Mouse (Mus musculus): ENCODE results near the gene Eipr1. TPM values are rescaled to one million over a fixed set of nuclear protein-coding genes. Genes with fewer than 3 reads are reported as not detected.
"Not testable (repeated sequence)": the region's sequence is repeated elsewhere in the genome, so short reads cannot be mapped to it uniquely, and the experiment has no call there.

The Eipr1 gene
- polyA plus RNA-seq, 1 experiment = 25.9 TPM

DNA sequence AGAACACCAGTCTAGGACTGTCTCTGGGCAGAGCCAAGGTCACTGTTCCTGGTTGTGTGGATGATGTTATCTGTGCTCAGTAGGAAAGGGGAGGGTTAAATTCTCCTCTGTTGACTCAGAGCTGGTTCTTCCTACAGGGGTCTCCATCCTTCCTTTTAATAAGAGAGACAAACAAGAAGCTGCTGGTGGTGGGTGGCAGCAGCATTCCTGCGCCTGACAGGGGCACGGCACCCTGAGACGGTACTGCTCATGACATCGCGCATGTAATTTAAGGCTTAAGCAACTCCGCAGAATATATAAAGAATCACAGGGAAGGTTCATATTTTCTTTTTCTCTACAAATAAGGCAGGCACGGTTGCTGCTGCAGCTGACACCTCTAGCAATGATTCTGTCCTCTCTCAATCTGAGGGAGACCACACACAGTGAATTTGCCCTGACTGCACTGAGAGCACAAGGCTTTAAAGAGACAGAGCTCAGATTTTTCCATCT lies 155.2 kb downstream of the Eipr1 start:
- TF ChIP-seq CTCF (conservative IDR thresholded peaks at IDR 0.05; ENCODE audit: insufficient read depth, insufficient read length, low read depth, low read length) (no peak), POLR2A (IDR thresholded peaks at IDR 0.05; ENCODE audit: low read depth, low read length) (no peak)
- no peak for DNase-seq
- no peaks in the 10 kb centered on the region for H3K4me1 ChIP-seq (ENCODE audit: control insufficient read depth, insufficient read depth, low read length)
- WGBS = 25% methylated on average over 7 of the region's 7 CpGs
- H3K36me3 ChIP-seq (ENCODE audit: control insufficient read depth, insufficient read depth, low read length) = no peaks in the 10 kb centered on the region
- H3K27ac ChIP-seq (ENCODE audit: insufficient read depth, low read depth, low read length) = no peak overlapping the region
- no peaks in the 10 kb centered on the region for H3K27me3 ChIP-seq (replicated peaks; ENCODE audit: control insufficient read depth, insufficient read depth, low read length)
- no peak overlapping the region for H3K4me3 ChIP-seq (ENCODE audit: insufficient read depth, low read depth, low read length)

DNA sequence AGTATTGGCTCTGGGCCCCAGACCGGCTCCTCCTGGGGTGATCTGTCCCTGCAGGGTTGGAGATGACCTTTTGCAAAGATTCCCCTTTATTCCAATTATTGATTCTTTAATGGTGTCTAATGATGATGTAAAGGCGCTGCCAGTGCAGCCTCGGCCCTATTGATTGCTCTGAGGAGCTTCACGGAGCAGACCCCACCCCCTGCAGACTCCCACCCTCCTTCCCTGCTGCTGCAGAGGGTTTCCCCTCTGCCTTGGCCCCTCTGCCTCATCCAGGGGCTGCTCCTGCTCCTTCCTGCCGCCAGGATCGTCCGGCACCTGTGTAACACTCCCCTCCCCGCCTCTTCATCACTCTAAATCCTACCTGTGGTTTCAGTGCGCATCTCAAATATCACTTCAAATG lies 156.2 kb downstream of the Eipr1 start:
- WGBS = 62% methylated on average over 9 of the region's 9 CpGs
- H3K36me3 ChIP-seq (ENCODE audit: control insufficient read depth, insufficient read depth, low read length) = no peaks in the 10 kb centered on the region
- no peaks in the 10 kb centered on the region for H3K4me1 ChIP-seq (ENCODE audit: control insufficient read depth, insufficient read depth, low read length)
- TF ChIP-seq CTCF (conservative IDR thresholded peaks at IDR 0.05; ENCODE audit: insufficient read depth, insufficient read length, low read depth, low read length) (no peak), POLR2A (IDR thresholded peaks at IDR 0.05; ENCODE audit: low read depth, low read length) (no peak)
- no peak for DNase-seq
- H3K27me3 ChIP-seq (replicated peaks; ENCODE audit: control insufficient read depth, insufficient read depth, low read length) = no peaks in the 10 kb centered on the region
- H3K4me3 ChIP-seq (ENCODE audit: insufficient read depth, low read depth, low read length) = no peak overlapping the region
- H3K27ac ChIP-seq (ENCODE audit: insufficient read depth, low read depth, low read length) = no peak overlapping the region

DNA sequence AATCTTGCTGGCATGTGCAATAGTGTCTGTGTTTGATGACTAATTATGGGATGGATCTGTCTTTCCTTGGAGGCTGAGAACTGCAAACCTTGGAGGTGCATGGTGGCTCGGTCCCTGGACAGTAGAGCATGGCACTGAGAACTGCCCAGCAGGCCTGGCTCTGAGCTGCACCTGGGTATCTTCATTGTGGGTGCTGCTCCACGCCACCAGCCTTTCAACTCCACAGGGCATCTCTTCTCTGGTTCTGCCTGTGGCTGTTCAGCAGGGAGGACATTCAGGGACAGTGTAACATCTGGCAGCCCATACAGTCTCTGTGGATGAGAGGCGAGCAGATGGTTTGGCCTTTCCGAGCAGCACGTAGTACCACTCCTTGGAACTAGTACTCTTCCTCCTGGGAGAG lies 158.2 kb downstream of the Eipr1 start:
- TF ChIP-seq CTCF (conservative IDR thresholded peaks at IDR 0.05; ENCODE audit: insufficient read depth, insufficient read length, low read depth, low read length) (no peak), POLR2A (IDR thresholded peaks at IDR 0.05; ENCODE audit: low read depth, low read length) (no peak)
- Histone ChIP-seq H3K27ac (ENCODE audit: insufficient read depth, low read depth, low read length) (no peak overlapping the region), H3K36me3 (ENCODE audit: control insufficient read depth, insufficient read depth, low read length) (no peaks in the 10 kb centered on the region), H3K4me3 (ENCODE audit: insufficient read depth, low read depth, low read length) (no peak overlapping the region), H3K27me3 (replicated peaks; ENCODE audit: control insufficient read depth, insufficient read depth, low read length) (no peaks in the 10 kb centered on the region), H3K4me1 (ENCODE audit: control insufficient read depth, insufficient read depth, low read length) (no peaks in the 10 kb centered on the region)
- DNase-seq = no peak
- WGBS = 95% methylated on average over 5 of the region's 5 CpGs

DNA sequence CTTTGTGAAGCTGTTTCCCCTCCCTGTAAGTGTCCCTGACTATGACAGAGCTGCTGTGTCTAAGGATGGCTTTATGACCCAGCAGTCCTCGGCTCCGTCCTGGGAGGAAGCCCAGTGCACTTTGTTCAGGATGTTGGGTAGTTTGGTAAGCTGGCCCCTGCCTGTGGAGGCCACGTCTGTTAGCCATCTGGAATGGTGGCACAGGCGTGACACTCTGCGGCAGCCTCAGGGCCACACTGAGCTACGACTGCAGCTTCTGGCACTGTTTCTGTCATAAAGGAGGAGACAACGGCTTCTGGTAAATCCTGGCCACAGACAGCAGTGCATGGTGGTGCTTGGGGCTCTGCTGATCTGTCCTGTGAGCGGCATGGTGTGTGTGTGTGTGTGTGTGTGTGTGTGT lies 159.0 kb downstream of the Eipr1 start:
- WGBS = 46% methylated on average over 8 of the region's 8 CpGs
- no peak for TF ChIP-seq POLR2A (IDR thresholded peaks at IDR 0.05; ENCODE audit: low read depth, low read length)
- TF ChIP-seq CTCF (conservative IDR thresholded peaks at IDR 0.05; ENCODE audit: insufficient read depth, insufficient read length, low read depth, low read length) = no peak; the same call in 1 of the 2 replicates
- no peak for DNase-seq
- no peaks in the 10 kb centered on the region for H3K36me3 ChIP-seq (ENCODE audit: control insufficient read depth, insufficient read depth, low read length)
- no peaks in the 10 kb centered on the region for H3K27me3 ChIP-seq (replicated peaks; ENCODE audit: control insufficient read depth, insufficient read depth, low read length)
- no peak overlapping the region for H3K27ac ChIP-seq (ENCODE audit: insufficient read depth, low read depth, low read length)
- H3K4me3 ChIP-seq (ENCODE audit: insufficient read depth, low read depth, low read length) = no peak overlapping the region
- no peaks in the 10 kb centered on the region for H3K4me1 ChIP-seq (ENCODE audit: control insufficient read depth, insufficient read depth, low read length)

DNA sequence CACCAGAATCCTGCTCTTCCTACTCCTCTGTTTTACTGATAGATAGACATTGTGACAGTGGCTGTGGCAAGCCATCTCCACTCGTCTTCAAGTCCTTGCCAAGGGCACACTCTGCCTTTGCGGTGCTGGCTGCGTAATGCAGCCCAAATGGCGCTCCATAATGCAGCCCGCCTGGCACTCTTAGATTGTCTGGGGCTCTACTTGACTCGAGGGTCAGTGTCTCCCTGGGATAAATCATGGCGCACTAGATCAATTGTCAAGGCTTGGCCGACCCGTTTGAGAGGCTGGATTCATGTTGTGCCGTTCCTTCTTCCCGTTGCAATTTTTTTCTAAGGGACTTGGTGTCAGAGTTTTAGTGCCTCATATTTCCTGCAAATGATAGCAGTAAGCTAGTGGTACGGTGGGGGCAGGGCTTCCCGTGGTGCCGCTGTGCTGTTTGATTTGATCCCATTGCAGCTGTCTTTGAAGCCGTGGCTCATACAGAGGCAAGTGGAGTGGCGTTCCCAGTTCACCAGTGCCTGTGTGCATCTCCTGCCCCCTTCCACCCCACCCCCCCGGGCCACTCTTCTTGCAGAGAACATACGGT lies 160.8 kb downstream of the Eipr1 start:
- 38% methylated on average over 18 of the region's 18 CpGs for WGBS
- Histone ChIP-seq H3K36me3 (ENCODE audit: control insufficient read depth, insufficient read depth, low read length) (no peaks in the 10 kb centered on the region), H3K4me3 (ENCODE audit: insufficient read depth, low read depth, low read length) (no peak overlapping the region), H3K4me1 (ENCODE audit: control insufficient read depth, insufficient read depth, low read length) (no peaks in the 10 kb centered on the region), H3K27me3 (replicated peaks; ENCODE audit: control insufficient read depth, insufficient read depth, low read length) (no peaks in the 10 kb centered on the region), H3K27ac (ENCODE audit: insufficient read depth, low read depth, low read length) (no peak overlapping the region)
- DNase-seq = peak; percentile 15
- TF ChIP-seq POLR2A (IDR thresholded peaks at IDR 0.05; ENCODE audit: low read depth, low read length) (no peak), CTCF (conservative IDR thresholded peaks at IDR 0.05; ENCODE audit: insufficient read depth, insufficient read length, low read depth, low read length) (no peak)

DNA sequence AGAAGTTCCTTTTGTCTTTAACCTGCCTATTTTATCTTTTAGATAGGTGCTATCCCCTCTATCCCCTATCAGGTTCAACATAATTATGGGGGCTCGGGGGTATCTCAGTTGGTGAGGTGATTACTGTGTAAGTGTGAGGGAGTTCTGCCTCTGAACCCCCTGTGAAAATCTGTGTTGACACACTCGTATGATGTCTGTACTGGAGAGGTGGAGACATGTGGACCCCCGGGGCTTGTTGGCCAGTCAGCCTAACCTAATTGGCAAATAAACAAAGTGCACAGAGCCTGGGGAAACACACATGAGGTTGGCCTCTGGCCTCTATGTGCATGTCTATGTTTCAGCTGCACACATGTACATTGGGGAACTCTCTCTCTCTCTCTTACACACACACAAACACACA lies 161.5 kb downstream of the Eipr1 start:
- no peaks in the 10 kb centered on the region for H3K27me3 ChIP-seq (replicated peaks; ENCODE audit: control insufficient read depth, insufficient read depth, low read length)
- WGBS = 67% methylated on average over 3 of the region's 3 CpGs
- H3K27ac ChIP-seq (ENCODE audit: insufficient read depth, low read depth, low read length) = no peak overlapping the region
- H3K4me1 ChIP-seq (ENCODE audit: control insufficient read depth, insufficient read depth, low read length) = no peaks in the 10 kb centered on the region
- no peaks in the 10 kb centered on the region for H3K36me3 ChIP-seq (ENCODE audit: control insufficient read depth, insufficient read depth, low read length)
- no peak for DNase-seq
- no peak for TF ChIP-seq POLR2A (IDR thresholded peaks at IDR 0.05; ENCODE audit: low read depth, low read length)
- no peak for TF ChIP-seq CTCF (conservative IDR thresholded peaks at IDR 0.05; ENCODE audit: insufficient read depth, insufficient read length, low read depth, low read length)
- H3K4me3 ChIP-seq (ENCODE audit: insufficient read depth, low read depth, low read length) = no peak overlapping the region

DNA sequence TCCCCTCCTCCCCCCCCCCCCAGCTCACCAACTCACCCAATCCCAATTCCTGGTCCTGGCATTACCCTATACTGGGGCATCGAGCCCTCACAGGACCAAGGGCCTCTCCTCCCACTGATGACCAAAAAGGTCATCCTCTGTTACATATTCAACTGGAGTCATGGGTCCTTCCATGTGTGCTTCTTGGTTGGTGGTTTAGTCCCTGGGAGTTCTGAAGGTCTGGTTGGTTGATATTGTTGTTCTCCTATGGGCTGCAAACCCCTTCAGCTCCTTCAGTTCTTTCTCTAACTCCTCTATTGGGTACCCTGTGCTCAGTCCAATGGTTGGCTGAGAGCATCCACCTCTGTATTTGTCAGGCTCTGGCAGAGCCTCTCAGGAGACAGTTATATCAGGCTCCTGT lies 162.5 kb downstream of the Eipr1 start:
- not testable (repeated sequence) for H3K4me1 ChIP-seq (ENCODE audit: control insufficient read depth, insufficient read depth, low read length); DNase-seq; H3K36me3 ChIP-seq (ENCODE audit: control insufficient read depth, insufficient read depth, low read length); H3K27ac ChIP-seq (ENCODE audit: insufficient read depth, low read depth, low read length); H3K27me3 ChIP-seq (replicated peaks; ENCODE audit: control insufficient read depth, insufficient read depth, low read length); H3K4me3 ChIP-seq (ENCODE audit: insufficient read depth, low read depth, low read length)
- WGBS = 59% methylated on average over 1 of the region's 1 CpGs

Other genes with a start within 250 kb of the Eipr1 start
- gene Dcdc2c, start 199.4 kb upstream of the Eipr1 start, polyA plus RNA-seq (2012; rRNA removed) = not detected in 2 replicates
- 0.13 TPM in 1 of 2 replicates, not detected in the other for gene Allc, start 169.3 kb upstream of the Eipr1 start, polyA plus RNA-seq (2012; rRNA removed)
- 1.6 and 1.7 TPM in 2 replicates for gene Colec11, start 128.4 kb upstream of the Eipr1 start, polyA plus RNA-seq (2012; rRNA removed)
- 212 and 286 TPM in 2 replicates for gene Rps7, start 115.8 kb upstream of the Eipr1 start, polyA plus RNA-seq (2012; rRNA removed)
- gene Rnaseh1, start 102.2 kb upstream of the Eipr1 start, polyA plus RNA-seq (2012; rRNA removed) = 8.5 and 9.8 TPM in 2 replicates
- 35.2 and 53.9 TPM in 2 replicates for gene Adi1, start 76.6 kb upstream of the Eipr1 start, polyA plus RNA-seq (2012; rRNA removed)
- gene Trappc12, start 1.3 kb upstream of the Eipr1 start, polyA plus RNA-seq (2012; rRNA removed) = 30.1 and 30.6 TPM in 2 replicates